Mouse (Mus musculus): ENCODE measurements around the gene Prelp.
A peak's percentile ranks its signal among the peaks of the same experiment; 100 is the strongest.
"Not testable (repeated sequence)": the region's sequence is repeated elsewhere in the genome, so short reads cannot be mapped to it uniquely, and the experiment has no call there.

The Prelp gene

DNA sequence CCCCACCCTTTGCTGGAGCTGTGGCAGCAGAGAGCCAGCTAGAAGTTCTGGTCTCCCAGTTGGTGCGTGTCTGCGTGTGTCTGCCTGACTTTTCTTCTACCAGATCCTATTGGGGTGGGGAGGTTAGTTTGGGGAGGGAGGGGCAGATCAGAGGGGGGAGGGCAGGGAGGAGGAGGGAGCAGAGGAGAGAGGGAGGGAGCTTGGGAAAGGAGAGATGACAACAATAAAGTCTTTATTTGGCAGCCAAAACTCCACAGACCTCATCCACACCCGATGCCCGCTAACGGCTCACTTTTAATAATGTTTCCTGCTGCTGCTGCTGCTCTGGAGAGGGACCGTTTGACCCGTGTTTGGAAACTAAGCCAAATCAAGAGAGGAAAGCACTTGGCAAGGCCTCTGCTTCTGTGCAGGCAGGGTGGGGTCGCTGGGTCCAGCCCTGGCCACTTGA lies at the start of gene Prelp:
Gene Prelp, minus strand, starts transcription at position 111 of the 448 bp plus-strand sequence.
- no peak for DNase-seq

GRCm38 (mm10) chr1:133969427-133969826 lies 48.2 kb upstream of the Prelp start:
- DNase-seq, result no peak

DNA sequence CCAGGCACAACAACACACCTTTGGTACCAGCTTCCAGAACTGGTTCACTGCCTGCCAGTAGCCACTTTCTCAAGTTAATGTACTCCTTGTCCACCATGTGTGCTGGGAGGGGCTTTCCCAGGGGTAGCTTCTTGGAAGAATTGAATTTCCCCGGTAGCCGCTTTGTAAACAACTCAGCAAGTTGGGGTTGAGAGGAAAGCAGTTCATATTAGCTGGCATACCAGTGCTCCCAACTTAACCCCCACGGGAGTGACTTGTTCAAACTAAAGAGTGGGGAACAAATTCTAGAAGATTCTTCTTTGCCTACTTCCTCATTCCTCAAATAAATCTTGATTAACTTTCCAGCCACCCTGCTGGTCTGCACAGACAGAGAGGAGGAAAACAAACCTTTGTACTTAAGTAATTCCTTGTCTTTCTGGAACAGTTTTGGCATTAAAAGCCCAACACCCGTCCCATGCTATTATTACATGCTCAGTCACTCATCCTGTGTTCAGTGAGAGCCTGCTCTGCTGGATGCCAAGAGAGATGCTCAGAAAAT lies 47.6 kb upstream of the Prelp start:
- DNase-seq, result no peak

DNA sequence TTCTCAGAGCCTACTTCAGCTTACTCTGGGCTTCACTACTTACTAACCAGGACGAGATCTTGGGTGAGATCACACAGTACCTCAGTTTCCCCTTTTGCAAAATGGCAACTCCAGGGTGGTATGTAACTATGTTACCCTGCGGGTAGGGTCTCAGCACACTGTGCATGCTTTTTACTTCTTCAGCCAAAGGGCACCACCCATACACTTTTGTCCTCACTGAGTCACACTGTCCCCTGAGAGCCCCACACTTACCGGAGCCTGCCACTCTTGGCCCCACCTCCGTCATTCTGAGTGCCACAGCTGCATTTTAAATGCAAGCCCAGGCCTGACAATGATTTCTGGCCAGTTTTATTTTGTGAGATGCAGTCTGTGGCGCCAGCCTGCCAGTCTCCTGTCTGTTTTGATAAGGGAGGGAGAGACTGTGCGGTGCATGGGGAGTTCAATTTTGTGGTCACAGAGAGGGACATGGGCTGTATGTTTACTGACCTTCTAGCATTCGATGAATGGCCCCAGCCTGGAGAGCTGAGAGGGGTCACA lies 46.3 kb upstream of the Prelp start:
- DNase-seq, result no peak

GRCm38 (mm10) chr1:133966044-133966443 lies 44.8 kb upstream of the Prelp start:
- no peak for DNase-seq

GRCm38 (mm10) chr1:133965298-133965697 lies 44.1 kb upstream of the Prelp start:
- DNase-seq, result no peak

- DNase-seq, result no peak
Measured at GRCm38 (mm10) chr1:133964742-133965141, 43.5 kb upstream of the Prelp start.

- DNase-seq, result not testable (repeated sequence)
Measured at GRCm38 (mm10) chr1:133963578-133963977, 42.4 kb upstream of the Prelp start.

DNA sequence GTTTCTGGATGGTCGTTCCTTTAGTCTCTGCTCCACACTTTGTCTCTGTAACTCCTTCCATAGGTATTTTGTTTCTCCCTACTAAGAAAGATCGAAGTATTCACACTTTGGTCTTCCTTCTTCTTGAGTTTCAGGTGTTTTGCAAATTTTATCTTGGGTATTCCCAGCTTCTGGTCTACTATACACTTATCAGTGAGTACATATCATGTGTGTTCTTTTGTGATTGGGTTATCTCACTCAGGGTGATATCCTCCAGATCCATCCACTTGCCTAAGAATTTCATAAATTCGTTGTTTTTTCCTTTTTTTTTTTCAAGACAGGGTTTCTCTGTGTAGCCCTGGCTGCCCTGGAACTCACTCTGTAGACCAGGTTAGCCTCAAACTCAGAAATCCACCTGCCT lies 41.9 kb upstream of the Prelp start:
- not testable (repeated sequence) for DNase-seq

GRCm38 (mm10) chr1:133961281-133962134 lies 40.3 kb upstream of the Prelp start:
- DNase-seq, result peak; percentile 81 to 84

DNA sequence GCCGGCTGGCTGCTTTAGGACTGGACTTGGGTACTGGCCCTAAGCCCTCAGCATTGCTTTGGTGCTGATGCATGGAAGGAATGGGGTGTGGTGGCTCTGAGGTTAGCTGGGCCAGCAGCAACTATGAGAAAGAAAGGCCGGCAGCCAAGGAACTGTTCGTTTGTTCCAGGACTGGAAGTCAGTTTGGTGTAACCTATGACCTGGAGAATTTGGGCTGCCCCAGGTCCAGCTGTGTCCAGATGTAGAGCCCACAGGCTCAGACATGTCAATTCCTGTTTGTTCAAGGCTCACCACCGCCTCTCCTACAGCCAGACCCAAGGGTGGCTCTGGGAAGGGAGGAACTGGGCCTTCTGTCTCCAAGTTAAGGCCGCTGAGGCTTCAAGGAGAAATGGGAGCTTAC lies 38.3 kb upstream of the Prelp start:
- no peak for DNase-seq

DNA sequence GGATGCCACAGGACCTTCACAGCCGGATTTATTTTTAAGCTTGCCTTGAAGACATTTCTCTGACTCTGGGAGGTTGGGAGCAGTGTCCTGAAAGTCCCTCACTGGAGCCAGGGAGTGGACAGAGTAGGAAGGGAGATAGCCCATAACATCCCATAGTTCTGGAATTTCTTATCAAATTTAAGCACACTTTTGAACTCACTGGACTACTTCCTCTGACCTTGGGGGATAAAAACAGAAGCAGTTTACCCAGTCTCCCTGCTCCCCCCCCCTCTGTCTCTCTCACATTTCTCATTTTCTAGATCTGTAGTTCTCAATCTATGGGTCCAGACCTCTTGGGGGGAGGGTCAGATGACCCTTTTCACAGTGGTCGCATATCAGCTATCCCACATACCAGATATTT lies 32.8 kb upstream of the Prelp start:
- no peak for DNase-seq

GRCm38 (mm10) chr1:133953261-133953742 lies 32.1 kb upstream of the Prelp start:
- peak; percentile 65 to 68 for DNase-seq

DNA sequence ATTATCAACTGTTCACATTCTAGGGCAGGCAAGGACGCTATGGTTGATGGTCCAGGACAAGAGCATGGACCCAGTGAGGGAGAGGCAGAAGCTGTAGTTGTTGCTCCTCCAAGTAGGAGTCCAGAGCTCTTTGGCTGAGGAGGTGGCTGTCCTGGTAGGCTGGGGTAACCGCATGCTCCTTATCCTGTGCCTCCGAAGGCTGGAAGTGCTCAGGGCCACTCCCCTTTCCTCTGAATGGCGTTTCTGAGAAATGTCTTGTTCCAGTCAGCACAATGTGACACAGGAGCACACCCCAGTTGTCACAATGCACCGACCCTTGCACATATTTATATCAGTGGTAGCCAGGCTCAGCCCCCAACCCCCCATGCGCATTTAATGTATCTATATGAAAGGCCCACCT lies 30.4 kb upstream of the Prelp start:
- DNase-seq, result no peak

GRCm38 (mm10) chr1:133950061-133950782 lies 29.0 kb upstream of the Prelp start:
- DNase-seq, result no peak

DNA sequence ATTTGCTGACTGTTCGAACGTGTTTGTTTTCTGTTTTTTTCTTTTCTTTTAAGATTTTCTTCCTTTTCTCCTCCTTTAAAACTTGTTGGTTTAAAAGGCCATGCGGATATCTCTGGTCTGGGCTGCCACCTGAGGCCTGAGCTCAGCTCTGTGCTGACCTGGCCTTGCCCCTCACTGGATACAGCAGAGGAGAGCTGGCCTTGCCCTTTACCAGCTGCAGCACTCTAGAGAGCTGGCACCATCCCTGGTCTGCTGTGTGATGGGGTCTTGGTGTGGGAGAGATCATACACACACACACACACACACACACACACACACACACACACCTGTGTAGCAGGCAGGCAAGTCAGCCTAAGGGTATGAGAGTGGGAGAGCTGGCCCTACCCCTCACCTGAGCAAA lies 23.9 kb upstream of the Prelp start:
- no peak for DNase-seq

DNA sequence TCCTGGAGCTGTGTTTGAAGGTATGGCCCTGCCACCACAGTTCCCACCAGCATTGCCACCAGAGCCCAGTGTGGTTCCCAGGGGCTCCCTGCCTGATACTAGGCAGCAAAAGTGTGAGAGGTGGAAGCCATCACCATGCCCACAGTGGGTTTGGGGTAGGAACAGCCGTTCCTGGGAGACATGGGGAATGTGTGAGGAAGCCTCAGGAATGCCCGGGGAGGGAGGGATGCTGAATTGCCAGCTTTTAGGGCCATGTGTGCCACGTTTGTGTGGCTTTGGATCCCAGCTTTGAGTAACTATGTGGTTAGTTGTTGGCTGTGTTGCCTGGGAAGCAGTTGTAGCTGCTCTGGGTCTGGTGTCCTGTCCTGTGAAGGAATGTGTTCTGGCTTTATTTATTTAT lies 20.7 kb upstream of the Prelp start:
- no peak for DNase-seq

GRCm38 (mm10) chr1:133941158-133941860 lies 20.1 kb upstream of the Prelp start:
- no peak for DNase-seq

GRCm38 (mm10) chr1:133940481-133941092 lies 19.4 kb upstream of the Prelp start:
- DNase-seq, result no peak

DNA sequence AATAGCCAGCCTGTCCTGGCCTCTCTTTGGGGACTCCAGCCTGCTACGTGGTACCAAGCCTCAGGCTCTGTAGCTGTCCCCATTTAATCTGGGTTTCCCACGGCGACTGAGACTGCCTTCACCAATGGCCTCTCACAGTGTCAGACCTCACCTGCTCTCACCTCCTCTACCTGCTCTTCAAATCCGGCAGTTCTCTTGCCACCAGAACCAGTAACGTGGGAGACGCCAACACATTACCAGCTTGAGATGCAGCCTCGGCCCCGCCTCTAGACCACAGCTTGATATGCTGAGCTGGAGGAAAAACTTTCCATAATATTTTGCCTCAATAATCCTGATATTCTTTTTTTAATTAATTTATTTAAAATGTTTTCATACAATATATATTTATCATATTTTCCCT lies 18.5 kb upstream of the Prelp start:
- DNase-seq, result no peak

GRCm38 (mm10) chr1:133936169-133936568 lies 15.0 kb upstream of the Prelp start:
- no peak for DNase-seq

DNA sequence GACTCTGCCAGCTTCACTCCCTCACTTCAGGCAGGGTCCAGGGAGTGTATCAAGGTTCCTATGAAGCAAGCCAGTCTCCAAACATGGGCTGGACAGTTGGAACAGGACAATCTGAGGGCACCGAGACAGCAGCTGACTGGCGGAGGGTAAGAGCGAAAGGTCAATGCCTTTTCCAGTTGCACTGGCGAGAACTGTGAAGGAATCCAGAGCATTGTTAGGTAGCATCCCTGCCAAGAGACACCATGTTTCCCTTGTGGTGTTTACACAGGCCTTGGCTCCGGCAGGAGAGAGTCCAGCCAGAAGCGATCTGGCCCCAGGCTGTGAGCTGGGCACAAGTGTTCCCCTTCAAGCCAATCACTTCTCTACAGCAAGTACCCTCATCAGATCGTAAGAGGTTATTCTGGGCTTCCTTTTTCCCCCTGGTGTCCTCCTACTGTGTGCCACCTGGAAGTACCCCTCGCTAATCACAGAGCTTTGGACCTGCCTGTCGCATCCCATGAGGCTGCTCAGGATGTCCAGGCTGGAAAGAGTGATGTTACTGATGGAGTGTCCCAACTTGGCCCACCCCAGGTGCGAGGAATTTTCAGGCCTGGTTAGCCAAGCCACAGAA lies 13.2 kb upstream of the Prelp start:
- DNase-seq, result peak; percentile 37 to 38

Data from cerebellum, postnatal 36 days (tissue).